Mouse (Mus musculus): ENCODE data around the gene Fthl17d. TPM values are rescaled to one million over a fixed set of nuclear protein-coding genes. Genes with fewer than 3 reads are reported as not detected.
"Not testable (repeated sequence)": the region's sequence is repeated elsewhere in the genome, so short reads cannot be mapped to it uniquely, and the experiment has no call there.

Fthl17d gene
- polyA plus RNA-seq, 1 experiment from 2014 or later = not detected

DNA sequence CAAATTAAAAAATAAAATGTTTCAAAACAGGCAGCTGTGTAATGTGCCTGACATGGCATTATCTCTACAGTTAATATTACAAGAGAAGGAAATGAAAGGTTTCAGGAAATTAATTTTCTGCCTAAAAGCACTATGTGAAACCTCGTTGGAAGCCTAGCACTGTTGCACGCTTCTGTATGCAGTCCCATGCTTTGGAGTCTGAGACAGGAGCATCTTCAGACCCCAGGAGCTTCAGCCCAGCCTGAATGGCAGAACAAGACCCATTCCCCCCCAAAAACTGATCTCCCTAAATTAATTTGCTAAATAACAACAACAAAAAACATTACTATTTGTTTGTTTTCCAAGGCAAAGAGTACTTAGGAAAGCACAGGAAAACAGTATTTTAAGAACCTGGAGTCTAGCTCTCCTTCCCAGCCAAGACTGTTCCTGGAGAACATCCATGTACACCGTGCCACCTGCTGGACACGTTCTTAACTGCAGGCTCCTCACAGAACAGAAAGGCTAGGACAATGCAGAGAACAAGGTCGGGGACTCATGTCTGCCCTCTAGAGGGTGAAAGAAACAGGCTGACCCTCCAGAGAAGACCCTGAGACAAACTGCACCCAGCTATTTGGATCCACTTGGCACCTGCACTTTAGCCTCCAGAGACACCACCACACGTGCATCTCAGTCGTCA, 38.3 kb downstream of the Fthl17d start:
- not testable (repeated sequence) for H3K4me1 ChIP-seq (replicated peaks; ENCODE audit: insufficient read depth, low read length); H3K27ac ChIP-seq; H3K9ac ChIP-seq (ENCODE audit: low read depth, low read length); H3K27me3 ChIP-seq (ENCODE audit: insufficient read depth, low read length); H3K4me2 ChIP-seq (ENCODE audit: low read length); H3K9me3 ChIP-seq (replicated peaks; ENCODE audit: low read length); ATAC-seq (replicated peaks; ENCODE audit: low FRiP score, low read depth); H3K4me3 ChIP-seq (replicated peaks; ENCODE audit: low read depth, low read length); H3K36me3 ChIP-seq (ENCODE audit: insufficient read depth, low read length)
- DNase-seq (ENCODE audit: low spot score) = peak; percentile 70
- peak; percentile 85 for TF ChIP-seq CTCF (IDR thresholded peaks at IDR 0.05; ENCODE audit: low read depth)
- 16% methylated on average over 6 of the region's 7 CpGs for WGBS

DNA sequence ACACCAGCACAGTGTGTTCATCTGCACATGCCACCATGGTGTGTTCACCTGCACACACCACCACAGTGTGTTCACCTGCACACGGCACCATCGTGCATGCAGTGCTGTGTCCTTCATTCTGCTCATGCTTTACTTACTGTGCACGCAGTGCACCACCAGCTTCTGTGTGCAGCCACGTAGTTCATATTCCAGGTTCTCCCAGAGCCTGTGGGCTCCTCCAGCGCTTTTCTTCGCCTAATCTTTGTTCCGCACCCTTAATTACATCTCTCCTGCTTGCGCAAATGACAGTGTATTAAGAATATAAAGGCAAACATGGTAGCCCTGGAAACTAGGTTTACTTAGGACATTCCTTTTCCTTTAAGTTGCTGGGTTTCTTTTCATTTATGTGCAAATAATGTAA, 42.5 kb downstream of the Fthl17d start:
- H3K9me3 ChIP-seq (replicated peaks; ENCODE audit: low read length) = no peaks in the 10 kb centered on the region
- WGBS = 73% methylated on average over 8 of the region's 8 CpGs
- TF ChIP-seq CTCF (IDR thresholded peaks at IDR 0.05; ENCODE audit: low read depth) = no peak
- H3K9ac ChIP-seq (ENCODE audit: low read depth, low read length) = no peak overlapping the region
- no peak for DNase-seq (ENCODE audit: low spot score)
- H3K4me3 ChIP-seq (replicated peaks; ENCODE audit: low read depth, low read length) = no peak overlapping the region
- no peaks in the 10 kb centered on the region for H3K4me1 ChIP-seq (replicated peaks; ENCODE audit: insufficient read depth, low read length)
- no peak for ATAC-seq (replicated peaks; ENCODE audit: low FRiP score, low read depth)
- no peak overlapping the region for H3K27ac ChIP-seq
- no peaks in the 10 kb centered on the region for H3K27me3 ChIP-seq (ENCODE audit: insufficient read depth, low read length)
- H3K4me2 ChIP-seq (ENCODE audit: low read length) = no peak overlapping the region
- H3K36me3 ChIP-seq (ENCODE audit: insufficient read depth, low read length) = no peaks in the 10 kb centered on the region

Other genes starting within 250 kb of the Fthl17d start
- gene Ssx9, start 238.3 kb downstream of the Fthl17d start, polyA plus RNA-seq (2015; fragmentation: Nextera tagmentation; extraction: Ambion mirVana) = not detected in 2 replicates
- gene Ssxb5, start 183.1 kb downstream of the Fthl17d start, polyA plus RNA-seq (2015; fragmentation: Nextera tagmentation; extraction: Ambion mirVana) = not detected in 2 replicates
- gene Gm6592, start 142.8 kb downstream of the Fthl17d start, polyA plus RNA-seq (2015; fragmentation: Nextera tagmentation; extraction: Ambion mirVana) = not detected in 2 replicates
- gene Gm5751, start 112.5 kb downstream of the Fthl17d start, polyA plus RNA-seq (2015; fragmentation: Nextera tagmentation; extraction: Ambion mirVana) = not detected in 2 replicates
- gene B630019K06Rik, start 94.4 kb downstream of the Fthl17d start, polyA plus RNA-seq (2015; fragmentation: Nextera tagmentation; extraction: Ambion mirVana) = 4.3 and 4.9 TPM in 2 replicates
- not detected in 2 replicates for gene Fthl17b, start 23.8 kb downstream of the Fthl17d start, polyA plus RNA-seq (2015; fragmentation: Nextera tagmentation; extraction: Ambion mirVana)
- not detected in 2 replicates for gene Fthl17c, start 10.2 kb downstream of the Fthl17d start, polyA plus RNA-seq (2015; fragmentation: Nextera tagmentation; extraction: Ambion mirVana)
- not detected in 2 replicates for gene Fthl17e, start 46.7 kb upstream of the Fthl17d start, polyA plus RNA-seq (2015; fragmentation: Nextera tagmentation; extraction: Ambion mirVana)
- gene Fthl17f, start 76.3 kb upstream of the Fthl17d start, polyA plus RNA-seq (2015; fragmentation: Nextera tagmentation; extraction: Ambion mirVana) = not detected in 2 replicates
- not detected in 2 replicates for gene 4930402K13Rik, start 117.8 kb upstream of the Fthl17d start, polyA plus RNA-seq (2015; fragmentation: Nextera tagmentation; extraction: Ambion mirVana)
- 0.71 and 0.82 TPM in 2 replicates for gene Lancl3, start 213.1 kb upstream of the Fthl17d start, polyA plus RNA-seq (2015; fragmentation: Nextera tagmentation; extraction: Ambion mirVana)

All from kidney, postnatal 0 days (tissue).